Mouse (Mus musculus) liver, embryonic 14.5 days (tissue): ENCODE results near the gene Plscr5.
A peak's percentile ranks its signal among the peaks of the same experiment; 100 is the strongest.

Source experiments
- CTCF ChIP-seq: IDR thresholded peaks from 2 replicates; pipeline ENCODE4 v1.5.1; 2016; ENCODE audit warnings: antibody characterized with exemption, low read depth, control low read depth
- EP300 ChIP-seq: IDR thresholded peaks from 2 replicates; pipeline ENCODE4 v1.6.1; 2016; ENCODE audit warnings: antibody characterized with exemption, low read depth

DNA sequence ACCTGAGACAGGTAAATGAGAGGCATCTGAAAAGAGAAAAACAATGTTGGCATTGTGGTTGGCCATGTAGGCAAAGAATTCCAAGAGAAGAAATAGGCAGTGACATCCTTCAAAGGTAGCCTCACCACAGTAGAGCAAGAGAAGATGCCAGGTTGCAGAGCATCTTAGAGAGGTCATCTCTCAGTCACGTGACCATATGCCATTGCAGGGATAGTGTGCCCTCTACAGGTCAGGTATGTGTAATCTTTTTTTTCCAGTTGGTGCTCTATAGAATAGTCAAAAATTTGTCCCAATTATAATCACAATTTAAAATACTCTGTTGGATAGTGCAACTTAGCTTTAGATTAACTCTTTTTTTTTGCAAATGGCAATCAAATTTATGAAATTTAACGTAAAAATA lies 1.4 kb upstream of the Plscr5 start:
- TF ChIP-seq CTCF (0 out of 2 replicates have a peak, but pooled peaks have one; percentile 18), EP300 (no peak)
